Mouse (Mus musculus): ENCODE data around the gene Gm9747.

DNA sequence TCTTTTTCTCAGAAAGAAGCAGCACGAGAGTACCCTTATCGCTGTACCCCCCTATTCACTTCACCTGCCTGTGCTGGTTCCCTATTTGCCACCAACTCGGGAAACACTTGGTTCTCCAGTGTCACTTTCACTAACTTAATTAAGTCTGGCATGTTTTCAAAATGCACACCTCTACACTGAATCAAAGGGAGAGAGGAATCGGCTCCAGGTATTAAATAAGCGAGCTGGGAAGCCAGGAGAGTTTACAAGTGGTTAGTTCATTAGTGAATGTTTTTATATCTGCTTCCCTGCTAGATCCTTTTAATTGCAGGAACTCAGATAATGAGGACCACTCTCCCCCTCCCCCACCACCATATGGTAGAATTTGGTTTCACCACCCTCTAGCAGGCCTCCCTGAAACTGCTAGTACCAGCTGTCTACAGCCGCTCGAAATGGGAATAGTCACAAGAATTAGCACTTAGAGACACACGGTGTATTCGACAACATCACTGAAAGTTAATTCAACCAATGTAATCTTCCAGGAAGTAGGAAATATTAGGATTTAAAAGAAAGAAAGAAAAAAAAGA lies 28.2 kb downstream of the Gm9747 start:
- TF ChIP-seq CTCF (IDR thresholded peaks at IDR 0.05; ENCODE audit: low read depth) (no peak), EP300 (IDR thresholded peaks at IDR 0.05; ENCODE audit: low read depth) (no peak)

All from liver, embryonic 14.5 days (tissue).